Mouse (Mus musculus) central nervous system, embryonic 11.5 days (tissue): ENCODE measurements around the gene Olfr1282. TPM values are rescaled to one million over a fixed set of nuclear protein-coding genes. Genes with fewer than 3 reads are reported as not detected.

ENCODE experiments used
- polyA plus RNA-seq: library from polyadenylated mRNA; depleted of rRNA; stranded (reverse); fragments of >200 nt; gene quantifications from 2 replicates; pipeline ENCODE4 v1.2.3, GENCODE M21; 2012; rRNA removed

The Olfr1282 gene
- not detected in 2 replicates for polyA plus RNA-seq

DNA sequence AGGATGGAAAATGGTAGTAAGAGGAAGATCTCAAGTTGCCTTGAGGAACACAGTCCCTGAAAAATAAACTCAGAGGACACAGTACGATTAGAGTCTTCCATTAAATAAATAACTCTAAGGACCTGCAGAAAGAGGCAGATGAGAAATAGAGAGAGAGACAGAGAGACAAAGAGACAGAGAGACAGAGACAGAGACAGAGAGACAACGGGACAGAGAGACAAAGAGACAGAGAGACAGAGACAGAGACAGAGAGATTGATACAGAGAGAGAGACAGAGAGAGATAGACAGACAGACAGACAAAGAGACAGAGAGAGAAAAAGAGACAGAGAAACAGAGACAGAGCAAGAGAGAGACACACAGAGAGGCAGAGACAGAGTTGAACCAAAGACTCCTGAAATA is at the start of gene Olfr1282:
Gene Olfr1282 (minus strand): TSS at position 101 of the 400 bp plus-strand sequence.

DNA sequence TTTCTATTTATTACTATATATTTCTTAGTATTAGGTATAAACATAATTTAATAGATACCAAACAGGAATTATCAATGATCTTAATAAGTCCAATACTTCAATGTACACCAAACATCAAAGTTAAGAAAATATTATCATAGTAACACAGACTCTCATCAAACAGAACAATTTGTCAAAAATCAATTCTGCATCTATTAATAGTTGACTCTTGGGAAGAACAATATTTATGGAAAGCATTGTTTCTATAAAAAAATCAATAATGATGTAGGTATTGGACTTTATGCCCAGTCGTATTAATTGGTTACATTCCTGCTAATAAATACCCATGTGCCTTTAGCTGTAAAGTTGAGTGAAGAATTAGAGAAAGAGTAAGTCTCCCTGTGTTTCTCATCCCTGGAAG is 39.3 kb upstream of the Olfr1282 start, which contains the start of gene Olfr1284:
Gene Olfr1284 (plus strand): TSS at position 301 of the 400 bp plus-strand sequence.

DNA sequence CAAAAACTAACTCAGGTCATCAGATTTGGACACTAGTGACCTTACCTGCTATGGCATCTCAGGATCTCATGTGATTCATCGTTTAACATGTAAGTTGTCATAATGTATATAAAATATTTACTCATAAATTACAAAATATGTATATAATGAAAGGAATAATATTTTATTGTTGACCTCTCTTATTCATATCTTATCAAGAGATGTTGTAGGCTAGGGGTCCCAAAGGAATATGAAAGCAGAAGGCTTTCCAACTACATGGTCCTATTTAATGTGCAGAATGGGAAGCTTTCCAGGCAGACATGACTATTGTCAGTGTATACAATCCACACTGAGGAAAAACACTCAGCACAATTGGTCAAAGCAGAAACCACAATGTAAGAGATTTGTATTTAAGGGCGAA is 30.6 kb upstream of the Olfr1282 start, which contains the start of gene Olfr1283:
Gene Olfr1283 (plus strand): TSS at position 301 of the 400 bp plus-strand sequence.

DNA sequence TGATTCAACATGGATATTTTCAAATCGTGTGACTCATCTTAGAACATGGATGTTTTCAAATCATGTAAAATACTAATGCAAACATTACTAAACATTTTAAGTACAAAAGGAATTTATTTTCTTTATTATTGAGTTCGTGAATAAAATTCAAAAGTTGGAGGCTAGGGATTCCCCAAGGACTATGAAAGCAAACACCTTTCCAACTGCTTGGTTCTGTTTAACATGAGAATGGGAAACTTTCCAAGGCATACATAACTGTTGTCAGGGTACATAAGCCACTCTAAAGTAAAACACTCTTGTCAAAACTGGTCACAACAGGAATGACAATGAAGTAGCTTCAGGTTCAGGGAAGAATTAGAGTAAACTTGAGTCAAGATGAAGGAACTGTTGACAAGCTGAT is 9.7 kb downstream of the Olfr1282 start, which contains the start of gene Olfr1281:
Gene Olfr1281 (plus strand): TSS at position 301 of the 400 bp plus-strand sequence.

DNA sequence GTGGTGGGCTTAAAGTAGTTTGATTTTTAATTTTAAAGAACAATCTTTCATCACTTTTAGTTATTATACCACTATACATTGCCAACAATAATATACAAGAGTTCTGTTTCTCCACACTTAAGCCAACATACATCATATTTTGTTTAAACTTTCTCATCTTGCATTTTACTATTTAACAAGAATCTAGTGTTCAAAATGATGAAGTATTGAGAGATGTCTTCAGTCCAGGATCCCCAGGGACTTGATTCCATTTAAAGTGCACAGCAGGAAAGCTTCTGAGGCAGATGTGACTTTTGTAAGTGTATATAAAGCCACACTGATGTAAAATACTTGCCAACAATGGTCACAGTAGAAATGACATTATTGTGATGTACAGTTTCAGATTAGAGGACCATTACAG is 22.2 kb downstream of the Olfr1282 start, which contains the start of gene Olfr1280:
Gene Olfr1280 (plus strand): TSS at position 301 of the 400 bp plus-strand sequence.

DNA sequence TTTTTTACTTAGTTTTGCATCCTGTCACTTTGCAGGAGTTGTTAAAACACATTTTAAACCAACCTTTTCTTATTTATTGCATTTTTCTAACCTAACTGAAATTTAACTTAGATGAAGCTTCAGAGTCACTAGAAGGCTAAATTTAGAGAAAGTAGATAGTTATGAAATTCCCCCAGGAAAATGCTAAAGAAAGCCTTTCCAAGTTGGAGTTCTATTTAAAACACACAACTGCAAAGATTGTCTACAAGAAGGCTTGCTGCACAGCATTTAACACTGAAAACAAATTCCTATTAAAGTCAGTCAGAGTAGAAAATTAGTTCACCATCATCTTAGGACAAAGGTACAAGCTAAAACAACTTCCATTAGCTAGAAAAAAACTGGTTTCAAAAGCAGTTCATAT is 35.5 kb downstream of the Olfr1282 start, which contains the start of gene Olfr1279:
Gene Olfr1279 (plus strand): TSS at position 262 of the 400 bp plus-strand sequence.

DNA sequence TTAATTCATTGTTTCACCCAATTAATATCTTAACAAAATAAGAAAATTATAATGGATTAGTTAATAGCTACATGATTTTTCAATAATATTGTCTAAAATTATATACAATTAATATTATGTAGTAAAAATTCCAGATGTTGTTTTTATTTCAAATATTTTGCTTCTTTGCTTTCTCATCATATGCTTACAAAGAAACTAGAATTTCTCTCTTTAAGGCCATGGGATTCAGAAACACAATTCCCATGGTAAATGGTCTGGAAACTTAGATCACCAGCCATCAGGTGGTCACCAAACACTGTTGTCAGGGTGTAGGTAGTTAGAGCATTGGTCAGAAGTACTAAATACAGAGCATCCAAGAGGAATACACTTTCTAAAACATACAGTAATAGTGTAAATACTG is 46.0 kb downstream of the Olfr1282 start, which contains the start of gene Olfr1278:
Gene Olfr1278 (plus strand): TSS at position 301 of the 400 bp plus-strand sequence.

Other genes starting within 250 kb of the Olfr1282 start
- not detected in 2 replicates for gene Gm13941, start 230.1 kb downstream of the Olfr1282 start, polyA plus RNA-seq
- gene Gm15130, start 183.1 kb downstream of the Olfr1282 start, polyA plus RNA-seq: not detected in 2 replicates
- not detected in 2 replicates for gene 4930430A15Rik, start 106.5 kb downstream of the Olfr1282 start, polyA plus RNA-seq
- gene Olfr1275, start 100.8 kb downstream of the Olfr1282 start, polyA plus RNA-seq: not detected in 2 replicates
- gene Olfr1276, start 81.6 kb downstream of the Olfr1282 start, polyA plus RNA-seq: not detected in 2 replicates
- gene Olfr1277, start 62.0 kb downstream of the Olfr1282 start, polyA plus RNA-seq: not detected in 2 replicates
- gene Olfr1278, start 45.9 kb downstream of the Olfr1282 start, polyA plus RNA-seq: not detected in 2 replicates
- gene Olfr1279, start 35.4 kb downstream of the Olfr1282 start, polyA plus RNA-seq: not detected in 2 replicates
- gene Olfr1280, start 22.1 kb downstream of the Olfr1282 start, polyA plus RNA-seq: not detected in 2 replicates
- gene Olfr1281, start 9.6 kb downstream of the Olfr1282 start, polyA plus RNA-seq: not detected in 2 replicates
- not detected in 2 replicates for gene Olfr1283, start 30.7 kb upstream of the Olfr1282 start, polyA plus RNA-seq
- not detected in 2 replicates for gene Olfr1284, start 39.4 kb upstream of the Olfr1282 start, polyA plus RNA-seq
- not detected in 2 replicates for gene Olfr1286, start 87.0 kb upstream of the Olfr1282 start, polyA plus RNA-seq
- not detected in 2 replicates for gene Olfr1287, start 113.1 kb upstream of the Olfr1282 start, polyA plus RNA-seq
- gene Olfr1288, start 138.0 kb upstream of the Olfr1282 start, polyA plus RNA-seq: not detected in 2 replicates
- not detected in 2 replicates for gene Olfr1289, start 144.7 kb upstream of the Olfr1282 start, polyA plus RNA-seq
- not detected in 2 replicates for gene Olfr1290, start 157.8 kb upstream of the Olfr1282 start, polyA plus RNA-seq
- gene Olfr1291-ps1, start 161.1 kb upstream of the Olfr1282 start, polyA plus RNA-seq: not detected in 2 replicates
- gene Olfr1293-ps, start 189.1 kb upstream of the Olfr1282 start, polyA plus RNA-seq: not detected in 2 replicates
- not detected in 2 replicates for gene Olfr1294, start 204.2 kb upstream of the Olfr1282 start, polyA plus RNA-seq
- gene Olfr1295, start 233.6 kb upstream of the Olfr1282 start, polyA plus RNA-seq: not detected in 2 replicates